Mouse (Mus musculus) limb, embryonic 13.5 days (tissue): ENCODE data around the gene Sbk2. TPM values are rescaled to one million over a fixed set of nuclear protein-coding genes. Genes with fewer than 3 reads are reported as not detected.

Experiments used
- ATAC-seq: fragments of 200-750 bp; cut with Nextera tagmentation; 2 replicates; pipeline ENCODE4 v1.8.0; 2017; ENCODE audit warnings: low read depth, moderate number of reproducible peaks, moderate TSS enrichment; ENCODE audit not compliant: low FRiP score
- H3K27ac ChIP-seq: fragments of 300-500 bp; sonication (generic); 2 replicates; pipeline ENCODE4 v1.5.1; 2015; ENCODE audit warnings: inconsistent platforms, mild to moderate bottlenecking, moderate library complexity
- H3K27me3 ChIP-seq: fragments of 300-500 bp; sonication (generic); 2 replicates; pipeline ENCODE4 v1.6.1; 2015; ENCODE audit warnings: mild to moderate bottlenecking, inconsistent platforms
- H3K36me3 ChIP-seq: fragments of 300-500 bp; sonication (generic); 2 replicates; pipeline ENCODE4 v1.6.1; 2015; ENCODE audit warnings: inconsistent platforms, mild to moderate bottlenecking, moderate library complexity
- H3K4me1 ChIP-seq: fragments of 300-500 bp; sonication (generic); 2 replicates; pipeline ENCODE4 v1.6.1; 2015; ENCODE audit warnings: inconsistent platforms
- H3K4me2 ChIP-seq: fragments of 300-500 bp; sonication (generic); replicated peaks from 2 replicates; pipeline ENCODE4 v1.6.1; 2015; ENCODE audit warnings: inconsistent platforms, mild to moderate bottlenecking, moderate library complexity
- H3K4me3 ChIP-seq: fragments of 300-500 bp; sonication (generic); 2 replicates; pipeline ENCODE4 v1.5.1; 2015; ENCODE audit warnings: moderate library complexity, mild to moderate bottlenecking, inconsistent platforms
- H3K9ac ChIP-seq: fragments of 300-500 bp; sonication (generic); 2 replicates; pipeline ENCODE4 v1.6.1; 2015; ENCODE audit warnings: mild to moderate bottlenecking, inconsistent platforms
- H3K9me3 ChIP-seq: fragments of 300-500 bp; sonication (generic); 2 replicates; pipeline ENCODE4 v1.6.1; 2016; ENCODE audit warnings: inconsistent platforms
- WGBS: fragments of 180-500 bp; shearing (Covaris S2); methylation state at CpG from one replicate; pipeline ENCODE4 v1.1.7; 2015; 5-methylcytosine and 5-hydroxymethylcytosine counted together
- polyA plus RNA-seq: library from polyadenylated mRNA; unstranded; fragments of >200 nt; fragmentation: Nextera tagmentation; extraction: Ambion mirVana; gene quantifications from 2 replicates; pipeline ENCODE4 v1.2.1, GENCODE M21; 2015

The Sbk2 gene
- polyA plus RNA-seq, 1 experiment from 2014 or later: 0.92 TPM

DNA sequence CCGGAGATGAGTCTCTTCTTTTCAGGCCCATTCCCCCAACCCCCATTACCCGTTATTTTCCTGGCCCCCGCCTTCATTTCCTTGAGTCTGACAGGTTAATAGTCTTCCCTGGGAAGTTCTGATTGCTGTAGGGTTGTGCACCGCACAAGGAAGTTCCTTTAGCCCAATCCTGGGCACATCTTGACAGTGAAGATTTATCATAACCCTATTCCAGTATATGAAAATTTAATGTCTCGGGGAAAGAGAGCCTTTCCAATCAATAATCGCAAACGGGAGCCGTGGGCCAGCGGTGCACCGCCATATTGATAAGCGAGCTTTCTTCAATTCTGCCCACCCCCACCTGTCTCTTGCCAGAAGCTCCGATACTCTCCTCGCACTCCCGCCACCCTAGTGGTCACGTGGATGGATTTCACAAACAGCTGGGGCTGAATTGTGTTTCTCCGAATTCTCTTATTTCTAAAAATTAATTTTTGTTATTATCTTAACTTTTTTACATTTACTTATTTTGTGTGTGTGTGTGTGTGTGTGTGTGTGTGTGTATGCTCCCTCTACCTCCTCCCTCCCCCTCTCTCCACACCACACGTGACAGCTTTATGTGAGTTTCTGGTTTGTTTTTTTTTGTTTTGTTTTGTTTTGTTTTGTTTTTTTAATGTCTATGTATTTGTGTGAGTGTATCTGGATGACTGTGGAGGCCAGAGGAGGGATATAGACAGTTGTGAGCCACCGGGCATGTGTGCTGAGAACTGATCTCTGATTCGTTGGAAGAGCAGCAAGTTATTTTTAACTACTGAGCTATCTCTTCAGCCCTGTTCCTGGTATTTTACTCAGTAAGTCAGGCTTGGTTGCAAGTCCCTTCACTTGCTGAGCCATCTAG is 64.3 kb downstream of the Sbk2 start:
- Histone ChIP-seq H3K4me2 (peak overlapping the region; percentile 54), H3K36me3 (no peaks in the 10 kb centered on the region), H3K9me3 (peaks cover 5% of the 10 kb centered on the region; the same call in 1 of the 2 replicates), H3K4me3 (peak overlapping the region; percentile 28), H3K27ac (no peak overlapping the region), H3K4me1 (peaks cover 5% of the 10 kb centered on the region), H3K27me3 (peaks cover 33% of the 10 kb centered on the region), H3K9ac (peak overlapping the region; percentile 45)
- WGBS: 6% methylated on average over 18 of the region's 19 CpGs
- ATAC-seq: 0 out of 2 replicates have a peak, but pooled peaks have one; percentile 65

DNA sequence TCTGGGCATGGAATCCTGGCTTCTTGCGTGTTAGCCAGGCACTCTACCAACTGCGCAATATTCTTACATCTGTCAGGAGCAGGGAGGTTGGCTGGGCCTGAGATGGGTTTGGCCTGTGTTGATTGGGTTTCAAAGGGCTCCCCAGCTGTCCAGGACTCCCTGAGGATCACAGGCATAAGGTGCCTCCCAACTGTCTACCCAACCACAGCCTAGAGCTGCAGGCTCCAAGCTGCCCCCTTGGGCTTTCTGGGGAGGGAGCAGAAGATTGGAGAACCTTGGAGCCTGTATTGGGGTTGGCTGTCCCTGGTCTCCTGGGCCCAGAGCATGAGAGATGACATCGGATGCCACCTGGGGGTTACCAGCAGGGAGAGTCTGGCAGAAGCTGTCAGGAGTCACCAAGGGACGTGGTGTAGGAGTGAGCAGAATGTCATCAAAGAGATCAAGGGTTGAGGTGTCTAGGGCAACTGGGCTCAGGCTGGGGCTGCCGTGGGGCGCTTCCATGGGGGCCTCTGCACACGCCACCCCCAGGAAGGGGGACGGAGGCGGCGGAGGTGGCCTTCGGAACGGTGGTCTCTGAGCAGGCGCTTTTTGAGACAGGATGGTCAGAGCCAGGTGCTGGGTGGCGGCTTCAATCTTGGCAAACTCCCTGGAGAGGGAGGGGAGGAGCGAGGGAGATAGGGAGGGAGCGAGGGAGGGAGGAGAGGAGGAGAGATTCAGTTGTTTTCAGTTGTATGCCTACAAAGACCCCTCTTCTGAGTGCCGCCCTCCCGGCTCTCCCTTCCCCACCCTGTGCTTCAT is 65.2 kb downstream of the Sbk2 start:
- ATAC-seq: peak; percentile 37; the same call in 1 of the 2 replicates
- H3K9me3 ChIP-seq: peaks cover 5% of the 10 kb centered on the region; the same call in 1 of the 2 replicates
- H3K4me1 ChIP-seq: peaks cover 5% of the 10 kb centered on the region
- no peaks in the 10 kb centered on the region for H3K36me3 ChIP-seq
- WGBS: 15% methylated on average over 15 of the region's 18 CpGs
- peaks cover 33% of the 10 kb centered on the region for H3K27me3 ChIP-seq
- no peak overlapping the region for H3K27ac ChIP-seq
- peak overlapping the region; percentile 28 for H3K4me3 ChIP-seq
- peak overlapping the region; percentile 54 for H3K4me2 ChIP-seq
- peak overlapping the region; percentile 45 for H3K9ac ChIP-seq

DNA sequence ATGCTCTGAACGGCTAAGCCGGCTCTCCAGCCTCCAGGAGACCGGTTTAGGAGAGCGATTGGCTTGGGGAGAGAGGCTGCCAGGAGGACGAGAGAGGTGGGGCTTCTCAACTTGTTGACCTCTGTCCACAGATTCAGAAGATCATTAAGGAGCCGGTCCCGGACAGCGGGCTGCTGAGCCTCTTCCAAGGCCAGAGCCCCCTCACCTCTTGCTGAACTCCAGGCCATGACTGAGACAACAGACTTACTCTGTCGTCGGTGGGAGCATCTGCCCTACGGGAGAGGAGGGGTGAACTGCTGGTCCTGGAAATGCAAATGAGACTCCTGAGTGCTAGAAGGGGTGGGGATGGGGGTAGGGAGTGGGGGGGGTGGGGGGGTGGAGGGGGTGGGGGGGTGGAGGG is 69.0 kb downstream of the Sbk2 start:
- 60% methylated on average over 11 of the region's 11 CpGs for WGBS
- H3K4me3 ChIP-seq: no peak overlapping the region
- H3K36me3 ChIP-seq: peaks cover 6% of the 10 kb centered on the region; the same call in 1 of the 2 replicates
- H3K4me1 ChIP-seq: peaks cover 5% of the 10 kb centered on the region
- no peaks in the 10 kb centered on the region for H3K9me3 ChIP-seq
- peaks cover 22% of the 10 kb centered on the region for H3K27me3 ChIP-seq
- no peak overlapping the region for H3K4me2 ChIP-seq
- no peak overlapping the region for H3K27ac ChIP-seq
- ATAC-seq: no peak
- no peak overlapping the region for H3K9ac ChIP-seq

Other genes starting within 250 kb of the Sbk2 start
- 0.13 TPM in 2 replicates for gene Tmem150b, start 239.2 kb downstream of the Sbk2 start, polyA plus RNA-seq
- gene Kmt5c, start 224.3 kb downstream of the Sbk2 start, polyA plus RNA-seq: 61.6 and 65.3 TPM in 2 replicates
- gene Cox6b2, start 211.3 kb downstream of the Sbk2 start, polyA plus RNA-seq: 67.5 and 68.6 TPM in 2 replicates
- gene Fam71e2, start 193.1 kb downstream of the Sbk2 start, polyA plus RNA-seq: not detected in 2 replicates
- 0.26 and 0.39 TPM in 2 replicates for gene Il11, start 181.5 kb downstream of the Sbk2 start, polyA plus RNA-seq
- not detected in 2 replicates for gene Tmem190, start 181.5 kb downstream of the Sbk2 start, polyA plus RNA-seq
- gene Tmem238, start 174.8 kb downstream of the Sbk2 start, polyA plus RNA-seq: 7.3 and 7.9 TPM in 2 replicates
- 290 and 292 TPM in 2 replicates for gene Rpl28, start 171.5 kb downstream of the Sbk2 start, polyA plus RNA-seq
- gene Ube2s, start 151.8 kb downstream of the Sbk2 start, polyA plus RNA-seq: 328 and 349 TPM in 2 replicates
- 0.17 and 0.33 TPM in 2 replicates for gene Shisa7, start 119.7 kb downstream of the Sbk2 start, polyA plus RNA-seq
- 5.6 and 6.4 TPM in 2 replicates for gene Isoc2b, start 94.1 kb downstream of the Sbk2 start, polyA plus RNA-seq
- 1.2 and 1.3 TPM in 2 replicates for gene Isoc2a, start 87.3 kb downstream of the Sbk2 start, polyA plus RNA-seq
- gene Gm36210, start 57.9 kb downstream of the Sbk2 start, polyA plus RNA-seq: not detected in 2 replicates
- gene Zfp628, start 49.2 kb downstream of the Sbk2 start, polyA plus RNA-seq: 4.2 and 4.3 TPM in 2 replicates
- 3.1 and 3.3 TPM in 2 replicates for gene Nat14, start 42.4 kb downstream of the Sbk2 start, polyA plus RNA-seq
- gene Ssc5d, start 38.6 kb downstream of the Sbk2 start, polyA plus RNA-seq: 6.4 and 8.1 TPM in 2 replicates
- not detected in 2 replicates for gene Sbk3, start 6.8 kb upstream of the Sbk2 start, polyA plus RNA-seq
- 35.3 and 38.5 TPM in 2 replicates for gene Zfp579, start 31.8 kb upstream of the Sbk2 start, polyA plus RNA-seq
- 9.1 and 10.7 TPM in 2 replicates for gene Zfp524, start 50.0 kb upstream of the Sbk2 start, polyA plus RNA-seq
- 44.7 and 48.6 TPM in 2 replicates for gene Fiz1, start 50.3 kb upstream of the Sbk2 start, polyA plus RNA-seq
- 0.42 and 2.1 TPM in 2 replicates for gene Gm44973, start 51.1 kb upstream of the Sbk2 start, polyA plus RNA-seq
- gene Zfp865, start 56.0 kb upstream of the Sbk2 start, polyA plus RNA-seq: 6.0 and 8.1 TPM in 2 replicates
- gene Ccdc106, start 56.1 kb upstream of the Sbk2 start, polyA plus RNA-seq: 44.9 and 47.8 TPM in 2 replicates
- 0.13 TPM in 1 of 2 replicates, not detected in the other for gene 4632433K11Rik, start 69.7 kb upstream of the Sbk2 start, polyA plus RNA-seq
- gene Zfp784, start 74.0 kb upstream of the Sbk2 start, polyA plus RNA-seq: 7.0 and 7.8 TPM in 2 replicates
- gene Zfp580, start 87.1 kb upstream of the Sbk2 start, polyA plus RNA-seq: 42.1 and 42.8 TPM in 2 replicates
- 152 and 153 TPM in 2 replicates for gene U2af2, start 97.7 kb upstream of the Sbk2 start, polyA plus RNA-seq
- 62.2 and 64.6 TPM in 2 replicates for gene Epn1, start 115.8 kb upstream of the Sbk2 start, polyA plus RNA-seq
- gene Rfpl4, start 152.5 kb upstream of the Sbk2 start, polyA plus RNA-seq: not detected in 2 replicates
- 0.26 and 0.31 TPM in 2 replicates for gene Rasl2-9, start 161.5 kb upstream of the Sbk2 start, polyA plus RNA-seq
- gene Vmn1r55, start 185.3 kb upstream of the Sbk2 start, polyA plus RNA-seq: not detected in 2 replicates
- not detected in 2 replicates for gene Vmn1r56, start 232.3 kb upstream of the Sbk2 start, polyA plus RNA-seq